ENCODE assay signal across 9 mouse cellular contexts in the genomic region with DNA sequence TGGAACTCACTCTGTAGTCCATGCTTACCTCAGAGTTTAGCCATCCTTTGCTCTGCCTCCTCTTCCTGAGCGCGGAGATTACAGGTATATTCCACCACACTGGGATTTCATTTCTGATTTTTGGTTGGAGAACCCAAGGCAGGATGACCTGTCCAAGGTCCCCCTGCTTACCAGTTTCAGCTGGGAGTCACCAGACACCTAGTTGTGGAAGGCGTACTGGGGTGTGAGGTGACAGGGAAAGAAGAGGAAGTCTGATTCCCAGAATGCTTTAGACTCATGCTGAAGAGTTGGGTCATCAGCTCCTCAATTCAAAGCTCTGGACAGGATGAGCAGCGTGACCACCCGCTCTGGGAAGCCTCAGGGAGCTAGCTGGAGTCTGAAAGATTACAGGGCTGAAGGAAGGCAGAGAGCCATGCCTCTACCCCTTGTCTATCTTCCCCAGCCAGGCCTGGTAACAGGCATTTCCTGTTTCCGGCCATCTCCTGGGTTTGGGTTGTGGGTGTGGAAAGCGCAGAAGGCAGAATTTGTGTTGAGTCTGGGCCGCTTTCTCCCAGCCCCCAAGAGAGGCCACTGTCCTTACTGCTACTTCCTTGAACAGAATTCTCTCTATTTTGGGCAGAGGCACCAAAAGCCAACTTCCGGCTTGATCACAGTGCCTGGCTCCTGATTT. TPM values are rescaled to one million over a fixed set of nuclear protein-coding genes. Genes with fewer than 3 reads are reported as not detected.
DNase-seq lines count a peak whose midpoint lies in the region; ATAC-seq lines count a peak whose summit lies in the region.
"Had no signal": no experiment of that assay in that cellular context is flagged by ENCODE, and none has a peak within 500 bp of the region (broad histone marks: within the 10 kb centered on the region; RNA-seq: fewer than 3 reads in every experiment).

No protein-coding gene starts in this region.

- peaks cover 6% of the 10 kb centered on the region; the same call in 1 of the 2 replicates for H3K36me3 ChIP-seq in liver, embryonic 15.5 days (replicated peaks)

- H3K4me1 ChIP-seq in liver, embryonic 15.5 days (replicated peaks) = peaks cover 20% of the 10 kb centered on the region

- intact Hi-C loops in gastrocnemius, postnatal 36 days (cut with DNase I) = no loop called here

- peak; percentile 72 for ATAC-seq in liver, embryonic 15.5 days (ENCODE audit: insufficient read depth)

- 28% methylated on average over 9 of the region's 9 CpGs for WGBS in liver, embryonic 15.5 days (ENCODE audit: insufficient replicate concordance)

- peak overlapping the region; percentile 42 for H3K4me2 ChIP-seq in liver, embryonic 15.5 days

- H3K9ac ChIP-seq in liver, embryonic 15.5 days = no peak overlapping the region

- H3K9me3 ChIP-seq in liver, embryonic 15.5 days (replicated peaks) = no peaks in the 10 kb centered on the region

- H3K27me3 ChIP-seq in liver, embryonic 15.5 days = no peaks in the 10 kb centered on the region

- peak; percentile 22 to 31 for DNase-seq in lung, adult 18-20 months
- no peak for DNase-seq in lung, postnatal 10 days
- peak; percentile 66 for DNase-seq in c-Kit-positive CD71-negative TER-119-negative erythroid progenitor cells, embryonic 14.5 days (ENCODE audit: low read depth)
- DNase-seq in thymus, postnatal 10 days (ENCODE audit: low spot score in 2 of 2) = peak; percentile 31
- DNase-seq in retina, embryonic 14.5 days (ENCODE audit: low spot score) = no peak
- DNase-seq in cerebellum, adult 11 months = no peak
- no peak for DNase-seq in gastrocnemius, postnatal 36 days

- H3K4me3 ChIP-seq in liver, embryonic 15.5 days (replicated peaks) = peak overlapping the region; percentile 4; the same call in 1 of the 2 replicates
- H3K4me3 ChIP-seq: myocyte had no signal

- H3K27ac ChIP-seq in liver, embryonic 15.5 days (replicated peaks) = peak overlapping the region; percentile 53

RNA-seq across cellular contexts. Expression of a gene that starts 11.2 kb away (rescaled TPM):
- 13.8 and 14.5 TPM in 2 replicates for polyA plus RNA-seq in liver, embryonic 15.5 days (2015; fragmentation: Nextera tagmentation; extraction: Ambion mirVana)
- total RNA-seq in gastrocnemius, postnatal 36 days (2021) = 1 to 10 TPM in 1 of 2 experiments, under 1 TPM in 1; 0.54 to 1.4 TPM
- polyA plus RNA-seq: myocyte had no signal

RNA-seq across cellular contexts. Expression of a gene that starts 40.9 kb away (rescaled TPM):
- 8.1 and 9.8 TPM in 2 replicates for polyA plus RNA-seq in liver, embryonic 15.5 days (2015; fragmentation: Nextera tagmentation; extraction: Ambion mirVana)
- total RNA-seq in gastrocnemius, postnatal 36 days (2021) = 100 to 1,000 TPM; 142 to 152 TPM

RNA-seq across cellular contexts. Expression of a gene that starts 41.9 kb away (rescaled TPM):
- polyA plus RNA-seq in liver, embryonic 15.5 days (2015; fragmentation: Nextera tagmentation; extraction: Ambion mirVana) = 11.9 and 12.0 TPM in 2 replicates
- 10 to 100 TPM; 20.5 to 22.6 TPM for total RNA-seq in gastrocnemius, postnatal 36 days (2021)

Comparison
In these comparisons a context has a peak if more than half of its experiments do, and no peak if none do; other contexts are left out.
1. DNase-seq: peak in lung, adult 18-20 months (2 of 2), c-Kit-positive CD71-negative TER-119-negative erythroid progenitor cells, embryonic 14.5 days (single experiment) and thymus, postnatal 10 days (2 of 2); none in lung, postnatal 10 days (single experiment), retina, embryonic 14.5 days (single experiment), cerebellum, adult 11 months (single experiment) and gastrocnemius, postnatal 36 days (0 of 2).